Mouse (Mus musculus): ENCODE data around the gene Tenm4.

DNA sequence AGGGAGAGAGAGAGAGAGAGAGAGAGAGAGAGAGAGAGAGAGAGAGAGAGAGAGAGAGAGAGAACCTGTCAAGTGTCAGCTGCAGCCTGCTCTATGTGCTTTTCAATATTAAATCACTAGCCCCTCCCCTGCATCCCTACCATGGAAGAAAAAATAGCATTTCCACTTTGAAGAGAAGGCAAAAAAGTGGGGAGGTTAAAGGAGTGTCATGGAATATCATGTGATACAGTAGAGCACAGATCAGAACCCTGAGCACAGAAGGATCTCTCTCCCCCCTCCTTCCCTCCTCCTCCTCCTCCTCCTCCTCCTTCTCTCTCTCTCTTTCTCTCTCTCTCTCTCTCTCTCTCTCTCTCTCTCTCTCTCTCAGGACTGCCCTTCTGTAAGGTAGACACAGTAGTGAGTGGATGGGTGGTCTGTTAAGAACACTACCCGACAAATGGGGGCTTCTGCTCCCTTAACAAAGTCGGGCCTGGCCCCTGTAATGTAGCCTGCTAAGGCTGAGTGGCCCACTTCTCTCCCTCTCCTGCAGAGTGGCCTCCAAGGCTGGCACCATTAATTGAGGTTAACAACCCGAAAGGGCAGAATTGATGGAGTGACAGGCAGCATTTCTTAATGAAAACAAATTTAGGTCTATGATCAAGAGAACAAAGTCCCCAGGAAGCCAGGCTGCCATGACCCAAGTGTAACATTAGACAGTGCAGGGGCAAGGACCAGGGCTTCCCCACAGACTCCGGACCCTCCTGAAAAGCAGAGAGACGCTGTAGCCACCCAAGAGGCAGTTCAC, 361.1 kb downstream of the Tenm4 start:
- TF ChIP-seq CTCF (IDR thresholded peaks at IDR 0.05; ENCODE audit: low read depth): no peak
- no peak for TF ChIP-seq EP300 (IDR thresholded peaks at IDR 0.05; ENCODE audit: low read depth)

Measured in heart, postnatal 0 days (tissue).